Mouse (Mus musculus) heart, embryonic 11.5 days (tissue): ENCODE data around the gene Nectin1. TPM values are rescaled to one million over a fixed set of nuclear protein-coding genes. Genes with fewer than 3 reads are reported as not detected.

Experiments used
- ATAC-seq: fragments of 200-750 bp; cut with Nextera tagmentation; replicated peaks from 2 replicates; pipeline ENCODE4 v1.8.0; 2017; ENCODE audit warnings: moderate library complexity; ENCODE audit not compliant: insufficient number of reproducible peaks, low FRiP score, low TSS enrichment
- H3K27ac ChIP-seq: fragments of 300-500 bp; sonication (generic); 2 replicates; pipeline ENCODE4 v1.5.1; 2014; ENCODE audit warnings: mild to moderate bottlenecking, low read depth, low read length
- H3K27me3 ChIP-seq: fragments of 300-500 bp; sonication (generic); 2 replicates; pipeline ENCODE4 v1.6.1; 2014; ENCODE audit warnings: mild to moderate bottlenecking, low read length, mixed read lengths; ENCODE audit not compliant: control insufficient read depth, insufficient read depth
- H3K36me3 ChIP-seq: fragments of 300-500 bp; sonication (generic); 2 replicates; pipeline ENCODE4 v1.6.1; 2014; ENCODE audit warnings: mild to moderate bottlenecking, low read length, moderate library complexity, mixed read lengths; ENCODE audit not compliant: control insufficient read depth, insufficient read depth
- H3K4me1 ChIP-seq: fragments of 300-500 bp; sonication (generic); 2 replicates; pipeline ENCODE4 v1.6.1; 2014; ENCODE audit warnings: low read length; ENCODE audit not compliant: control insufficient read depth, insufficient read depth
- H3K4me2 ChIP-seq: fragments of 300-500 bp; sonication (generic); 2 replicates; pipeline ENCODE4 v1.6.1; 2014; ENCODE audit warnings: mild to moderate bottlenecking, moderate library complexity
- H3K4me3 ChIP-seq: fragments of 300-500 bp; sonication (generic); 2 replicates; pipeline ENCODE4 v1.5.1; 2014; ENCODE audit warnings: low read depth, low read length
- H3K9ac ChIP-seq: fragments of 300-500 bp; sonication (generic); 2 replicates; pipeline ENCODE4 v1.6.1; 2014; ENCODE audit warnings: mild to moderate bottlenecking, low read depth, low read length, moderate library complexity
- H3K9me3 ChIP-seq: fragments of 300-500 bp; sonication (generic); replicated peaks from 2 replicates; pipeline ENCODE4 v1.6.1; 2016; ENCODE audit warnings: low read length; ENCODE audit not compliant: control insufficient read depth
- WGBS: fragments of 180-500 bp; shearing (Covaris S2); extraction: QIAGEN DNeasy Blood & Tissue Kit; methylation state at CpG from one replicate; pipeline ENCODE4 v1.1.7; 2014; ENCODE audit not compliant: insufficient replicate concordance; 5-methylcytosine and 5-hydroxymethylcytosine counted together
- polyA plus RNA-seq: library from polyadenylated mRNA; unstranded; fragments of >200 nt; fragmentation: Nextera tagmentation; extraction: Ambion mirVana; gene quantifications from 2 replicates; pipeline ENCODE4 v1.2.1, GENCODE M21; 2014

Gene Nectin1
- polyA plus RNA-seq, 1 experiment from 2014 or later: 2.4 TPM

DNA sequence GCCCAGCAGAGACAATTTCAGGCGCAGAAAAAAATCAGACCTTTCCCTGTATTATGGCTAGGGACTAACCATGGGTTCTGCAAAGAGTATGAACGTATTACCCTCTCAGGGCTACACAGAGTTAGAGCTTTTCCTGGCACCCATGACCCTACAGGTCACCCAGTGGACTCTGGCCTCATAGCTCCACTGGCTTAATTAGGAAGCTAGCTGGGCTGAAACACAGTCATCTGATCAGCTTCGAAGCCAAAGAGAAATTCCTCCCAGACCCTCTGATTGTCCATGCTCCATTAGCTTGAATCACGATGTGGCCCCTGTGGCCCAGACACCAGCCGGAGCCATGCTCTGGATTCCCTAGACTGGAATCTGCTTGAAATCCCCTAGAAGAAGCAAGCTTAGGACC, 10.3 kb downstream of the Nectin1 start:
- Histone ChIP-seq H3K27me3 (no peaks in the 10 kb centered on the region), H3K4me2 (no peak overlapping the region), H3K36me3 (no peaks in the 10 kb centered on the region; the same call in 1 of the 2 replicates), H3K4me1 (peaks cover 44% of the 10 kb centered on the region), H3K9me3 (no peaks in the 10 kb centered on the region), H3K4me3 (no peak overlapping the region), H3K27ac (no peak overlapping the region), H3K9ac (no peak overlapping the region)
- WGBS: 56% methylated on average over 5 of the region's 5 CpGs
- ATAC-seq: no peak

DNA sequence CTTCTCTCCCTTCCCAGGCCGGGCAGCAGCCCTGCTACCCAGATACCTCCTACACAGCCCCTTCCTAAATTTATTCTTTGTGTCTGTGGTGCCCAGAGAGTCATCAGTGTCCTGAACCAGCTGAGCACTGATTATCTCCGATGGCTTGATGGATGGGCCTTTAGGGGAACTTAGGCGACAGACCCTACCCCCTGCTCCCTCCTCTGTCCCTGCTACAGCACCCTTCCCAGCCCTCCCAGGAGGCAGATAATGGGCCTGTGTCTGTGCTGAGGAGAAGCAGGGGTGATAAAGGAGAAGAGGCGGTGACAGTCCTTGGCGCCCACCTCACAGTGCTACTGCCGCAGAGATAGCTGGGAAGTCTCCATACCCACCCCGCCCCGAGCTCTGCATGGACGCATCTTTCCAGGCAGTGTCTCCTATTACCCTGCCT, 11.0 kb downstream of the Nectin1 start:
- Histone ChIP-seq H3K36me3 (no peaks in the 10 kb centered on the region; the same call in 1 of the 2 replicates), H3K4me3 (no peak overlapping the region), H3K9me3 (no peaks in the 10 kb centered on the region), H3K9ac (no peak overlapping the region), H3K4me1 (peaks cover 45% of the 10 kb centered on the region), H3K4me2 (peak overlapping the region; percentile 2; the same call in 1 of the 2 replicates), H3K27ac (0 out of 2 replicates have a peak overlapping the region, but pooled peaks have one; percentile 5), H3K27me3 (no peaks in the 10 kb centered on the region)
- WGBS: 21% methylated on average over 9 of the region's 9 CpGs
- no peak for ATAC-seq

DNA sequence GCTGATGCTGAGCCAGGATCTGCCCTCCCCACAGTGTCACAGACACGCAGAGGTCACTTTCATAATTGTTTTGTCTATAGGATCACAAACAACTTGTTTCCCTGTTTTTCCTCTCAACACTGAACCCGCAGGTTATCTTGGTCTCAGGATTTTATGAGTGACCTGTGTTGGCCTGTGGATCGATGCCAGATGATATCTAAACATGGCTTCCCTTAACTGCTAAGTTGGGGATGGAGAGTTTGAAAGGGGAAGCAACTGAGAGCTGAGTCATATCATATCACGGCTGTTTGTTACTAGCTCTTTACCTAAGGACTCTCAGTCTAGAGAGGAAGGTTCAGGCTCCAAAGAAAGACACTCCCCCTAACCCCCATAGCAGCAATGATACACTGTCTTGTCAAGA, 11.7 kb downstream of the Nectin1 start:
- WGBS: 45% methylated on average over 4 of the region's 4 CpGs
- Histone ChIP-seq H3K27me3 (no peaks in the 10 kb centered on the region), H3K27ac (no peak overlapping the region), H3K4me2 (no peak overlapping the region), H3K36me3 (no peaks in the 10 kb centered on the region; the same call in 1 of the 2 replicates), H3K9me3 (no peaks in the 10 kb centered on the region), H3K4me1 (peaks cover 45% of the 10 kb centered on the region), H3K4me3 (no peak overlapping the region), H3K9ac (no peak overlapping the region)
- ATAC-seq: no peak

DNA sequence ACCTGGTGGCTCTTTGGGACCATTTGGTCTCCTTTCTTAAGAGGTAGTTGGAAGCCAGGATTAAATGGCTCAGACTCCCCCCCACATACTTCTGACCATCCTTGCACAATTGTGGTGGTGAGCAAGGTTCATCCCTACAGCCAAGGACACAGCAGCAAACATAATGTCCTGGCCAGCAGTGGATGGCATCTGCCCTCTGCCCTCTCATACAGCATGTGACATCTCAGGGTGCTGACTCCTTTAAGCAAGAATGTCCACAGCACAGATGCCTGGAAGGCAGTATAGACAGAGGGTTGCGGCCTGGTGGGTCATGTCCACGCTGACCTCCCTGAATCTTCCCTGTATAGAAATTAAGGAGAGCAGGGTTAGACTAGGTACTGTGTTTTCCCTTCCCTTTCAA, 12.1 kb downstream of the Nectin1 start:
- Histone ChIP-seq H3K27ac (no peak overlapping the region), H3K27me3 (no peaks in the 10 kb centered on the region), H3K36me3 (no peaks in the 10 kb centered on the region; the same call in 1 of the 2 replicates), H3K4me1 (peaks cover 45% of the 10 kb centered on the region), H3K9ac (no peak overlapping the region), H3K9me3 (no peaks in the 10 kb centered on the region), H3K4me3 (no peak overlapping the region), H3K4me2 (no peak overlapping the region)
- no peak for ATAC-seq
- WGBS: 61% methylated on average over 2 of the region's 2 CpGs

DNA sequence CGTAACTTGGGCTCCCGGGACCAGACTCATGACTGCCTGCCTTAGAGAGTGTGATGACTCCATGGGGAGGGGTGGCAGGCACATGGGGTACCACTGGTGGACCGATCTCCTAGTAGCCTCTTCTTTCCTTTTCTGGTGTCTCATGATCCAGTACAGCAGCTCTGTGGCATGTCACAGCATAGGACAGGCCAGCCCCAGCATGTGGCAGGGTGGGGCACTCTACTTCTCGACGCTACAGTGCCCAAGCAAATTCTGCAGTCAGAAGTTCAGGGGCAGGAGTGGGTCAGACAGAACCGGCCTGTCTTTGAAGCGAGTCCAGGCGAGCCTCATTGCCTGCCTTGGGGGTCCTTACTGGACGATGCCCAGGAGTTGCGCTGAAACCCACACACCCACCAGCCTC, 13.4 kb downstream of the Nectin1 start:
- Histone ChIP-seq H3K36me3 (no peaks in the 10 kb centered on the region), H3K27ac (no peak overlapping the region), H3K27me3 (no peaks in the 10 kb centered on the region), H3K4me2 (no peak overlapping the region), H3K4me1 (peaks cover 45% of the 10 kb centered on the region), H3K9me3 (no peaks in the 10 kb centered on the region), H3K9ac (no peak overlapping the region), H3K4me3 (no peak overlapping the region)
- ATAC-seq: no peak
- WGBS: 59% methylated on average over 10 of the region's 10 CpGs

DNA sequence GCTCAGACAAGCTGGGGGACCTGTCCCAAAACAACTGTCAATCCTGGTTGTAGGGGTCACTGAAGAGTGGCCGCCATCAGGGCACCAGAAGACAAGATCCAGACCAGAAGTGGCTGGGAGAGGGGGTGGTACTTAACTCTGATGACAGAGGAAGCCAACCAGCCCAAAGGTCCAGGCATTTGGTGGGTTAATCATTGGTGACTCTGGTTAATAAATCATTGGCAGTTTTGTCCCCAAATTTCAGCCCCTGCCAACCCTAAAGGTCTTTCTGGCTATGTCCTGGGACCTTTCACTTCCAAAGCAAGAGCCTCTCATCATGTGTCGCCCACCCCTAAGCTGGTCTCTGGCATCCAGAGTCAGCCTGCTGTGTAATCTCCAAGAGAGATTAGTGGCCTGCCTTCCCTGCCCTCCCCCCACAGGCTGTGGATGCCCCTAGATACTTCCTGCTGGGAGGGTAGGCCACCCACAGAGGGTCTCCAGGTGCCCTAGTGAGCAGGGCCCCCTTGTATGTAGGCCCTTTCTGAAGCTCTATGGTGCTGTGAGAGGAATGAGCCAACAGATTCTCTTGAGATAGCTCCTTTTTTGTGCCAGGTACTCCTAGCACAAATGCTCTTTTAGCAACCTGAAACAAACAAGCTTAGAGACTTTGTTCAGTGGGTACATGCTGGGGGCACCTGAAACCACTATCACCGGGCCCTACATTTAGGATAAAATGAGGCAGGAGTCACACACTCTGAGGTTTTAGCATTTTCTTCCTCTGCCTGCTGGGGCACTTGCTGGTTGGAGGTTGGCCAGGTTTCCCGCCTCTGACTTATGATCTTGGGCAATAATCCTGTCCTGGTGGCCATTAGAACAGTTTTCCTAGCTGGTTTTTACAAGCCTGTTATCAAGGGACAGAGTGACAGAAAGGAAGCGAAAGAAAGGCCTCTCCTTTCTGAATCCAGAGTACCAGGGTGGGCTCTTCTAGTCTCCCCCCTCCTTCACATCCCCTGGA, 14.5 kb downstream of the Nectin1 start:
- Histone ChIP-seq H3K4me2 (no peak overlapping the region), H3K9me3 (no peaks in the 10 kb centered on the region), H3K27ac (no peak overlapping the region), H3K4me1 (peaks cover 45% of the 10 kb centered on the region), H3K36me3 (no peaks in the 10 kb centered on the region), H3K27me3 (no peaks in the 10 kb centered on the region), H3K4me3 (no peak overlapping the region), H3K9ac (0 out of 2 replicates have a peak overlapping the region, but pooled peaks have one; percentile 18)
- ATAC-seq: no peak
- WGBS: 39% methylated on average over 5 of the region's 5 CpGs

DNA sequence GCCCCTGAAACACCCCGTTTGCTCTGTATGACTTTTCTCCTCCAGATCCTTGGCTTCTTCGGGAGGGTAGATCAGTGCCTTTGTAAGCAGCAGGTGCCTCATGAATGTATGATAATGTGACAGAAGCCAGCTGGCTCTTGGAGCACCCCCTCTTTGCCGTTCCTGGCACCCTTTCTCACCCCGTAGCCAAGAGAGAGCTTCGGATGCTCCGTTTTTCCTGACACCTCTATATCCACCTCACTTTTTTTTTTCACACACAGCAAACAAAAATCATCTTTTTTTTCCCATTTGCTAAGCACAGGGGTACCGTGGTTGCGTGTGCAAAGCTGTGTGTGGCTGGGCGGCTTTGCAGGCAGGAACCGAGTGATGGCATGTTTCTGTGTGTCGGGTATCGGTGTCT, 16.3 kb downstream of the Nectin1 start:
- 83% methylated on average over 12 of the region's 12 CpGs for WGBS
- Histone ChIP-seq H3K9me3 (no peaks in the 10 kb centered on the region), H3K36me3 (no peaks in the 10 kb centered on the region), H3K27ac (no peak overlapping the region), H3K4me2 (no peak overlapping the region), H3K9ac (no peak overlapping the region), H3K27me3 (no peaks in the 10 kb centered on the region), H3K4me1 (peaks cover 33% of the 10 kb centered on the region), H3K4me3 (no peak overlapping the region)
- ATAC-seq: no peak

DNA sequence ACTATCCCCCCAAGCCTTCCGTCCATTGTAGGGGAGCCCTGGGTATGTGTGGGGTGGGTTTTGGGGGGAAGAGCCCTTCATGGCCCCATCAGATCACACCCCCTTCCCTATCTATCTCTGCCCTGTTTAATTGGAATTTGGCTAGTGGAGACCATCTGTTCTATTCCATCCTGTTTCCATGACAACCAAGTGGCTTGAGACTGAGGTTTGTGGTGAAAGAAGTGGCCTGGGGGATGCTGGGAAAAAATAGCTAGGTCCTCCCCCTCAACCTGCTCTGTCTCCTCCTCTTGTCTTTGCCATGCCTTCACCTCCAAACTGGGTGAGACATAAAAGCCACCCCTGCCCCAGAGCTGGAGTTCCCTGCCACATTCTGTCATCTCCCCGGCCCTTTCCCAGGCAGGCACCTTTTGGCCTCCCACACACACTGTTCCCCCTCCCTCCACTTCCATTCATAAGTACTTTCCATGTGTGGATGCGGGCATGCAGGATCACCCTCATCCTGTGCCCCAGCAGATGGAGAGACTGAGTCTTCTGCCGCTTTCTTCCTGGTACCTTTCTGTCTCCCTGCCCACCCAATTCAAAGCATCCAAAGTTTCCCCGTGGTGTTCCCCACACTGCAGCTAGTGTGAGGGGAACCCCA, 17.5 kb downstream of the Nectin1 start:
- peaks cover 33% of the 10 kb centered on the region for H3K4me1 ChIP-seq
- no peaks in the 10 kb centered on the region for H3K9me3 ChIP-seq
- H3K4me2 ChIP-seq: no peak overlapping the region
- no peaks in the 10 kb centered on the region for H3K36me3 ChIP-seq
- no peak overlapping the region for H3K27ac ChIP-seq
- 57% methylated on average over 5 of the region's 5 CpGs for WGBS
- no peaks in the 10 kb centered on the region for H3K27me3 ChIP-seq
- ATAC-seq: no peak
- H3K9ac ChIP-seq: no peak overlapping the region
- H3K4me3 ChIP-seq: no peak overlapping the region
